Mouse (Mus musculus) liver, embryonic 14.5 days (tissue): ENCODE measurements at regions not wholly inside any gene's neighbourhood (a gene's known extent, or its start where the extent isn't known, plus 50 kb on each side); places are given as distances from the start of the nearest gene placed in this dataset.

Source experiments
- ATAC-seq: fragments of 200-750 bp; cut with Nextera tagmentation; 2 replicates; pipeline ENCODE4 v1.8.0; 2017; ENCODE audit warnings: moderate number of reproducible peaks, mild to moderate bottlenecking, moderate library complexity; ENCODE audit not compliant: insufficient read depth
- DNase-seq, 3 experiments: peaks; one replicate each; pipeline ENCODE4 v3.0.0-alpha.2; 2012 to 2013; ENCODE audit warnings: low read depth in 3 of 3, low spot score in 3 of 3
- H3K27ac ChIP-seq: fragments of 300-500 bp; sonication (generic); 2 replicates; pipeline ENCODE4 v1.5.1; 2014; ENCODE audit warnings: moderate library complexity, mild to moderate bottlenecking, control low read depth, inconsistent platforms
- H3K27me3 ChIP-seq: fragments of 300-500 bp; sonication (generic); 2 replicates; pipeline ENCODE4 v1.6.1; 2014; ENCODE audit warnings: mild to moderate bottlenecking, low read length, moderate library complexity; ENCODE audit not compliant: control insufficient read depth, insufficient read depth
- H3K36me3 ChIP-seq: fragments of 300-500 bp; sonication (generic); replicated peaks from 2 replicates; pipeline ENCODE4 v1.6.1; 2014; ENCODE audit warnings: low read depth; ENCODE audit not compliant: control insufficient read depth, insufficient read depth
- H3K4me1 ChIP-seq, 2 experiments: fragments of 200-500 bp in 1 of 2; fragments of 300-500 bp in 1 of 2; sonication (generic) in 1 of 2; replicated peaks; 2 replicates each; pipeline ENCODE4 v1.6.1; 2012 to 2014; ENCODE audit warnings: antibody characterized with exemption in 1 of 2, inconsistent platforms in 1 of 2, low read length in 1 of 2; ENCODE audit not compliant: control insufficient read depth in 2 of 2, insufficient read depth in 2 of 2
- H3K4me2 ChIP-seq: fragments of 300-500 bp; sonication (generic); 2 replicates; pipeline ENCODE4 v1.6.1; 2014; ENCODE audit warnings: low read depth, mild to moderate bottlenecking, control low read depth, moderate library complexity
- H3K4me3 ChIP-seq, 2 experiments: fragments of 200-500 bp in 1 of 2; fragments of 300-500 bp in 1 of 2; sonication (generic) in 1 of 2; 2 replicates each; pipeline ENCODE4 v1.5.1; 2012 to 2014; ENCODE audit warnings: low read depth in 2 of 2, low read length in 2 of 2, mild to moderate bottlenecking in 2 of 2, control low read depth in 1 of 2, inconsistent platforms in 1 of 2, moderate library complexity in 1 of 2; ENCODE audit not compliant: insufficient read depth in 1 of 2
- H3K9ac ChIP-seq: fragments of 300-500 bp; sonication (generic); replicated peaks from 2 replicates; pipeline ENCODE4 v1.6.1; 2014; ENCODE audit warnings: mild to moderate bottlenecking, control low read depth, moderate library complexity
- H3K9me3 ChIP-seq: fragments of 300-500 bp; sonication (generic); 2 replicates; pipeline ENCODE4 v1.6.1; 2016; ENCODE audit warnings: low read length, mixed read lengths; ENCODE audit not compliant: control insufficient read depth
- CTCF ChIP-seq: IDR thresholded peaks from 2 replicates; pipeline ENCODE4 v1.5.1; 2016; ENCODE audit warnings: antibody characterized with exemption, low read depth, control low read depth
- EP300 ChIP-seq: IDR thresholded peaks from 2 replicates; pipeline ENCODE4 v1.6.1; 2016; ENCODE audit warnings: antibody characterized with exemption, low read depth
- WGBS: fragments of 180-500 bp; shearing (Covaris S2); extraction: QIAGEN DNeasy Blood & Tissue Kit; methylation state at CpG from one replicate; pipeline ENCODE4 v1.1.7; 2014; ENCODE audit not compliant: insufficient replicate concordance; 5-methylcytosine and 5-hydroxymethylcytosine counted together

- TF ChIP-seq EP300 (no peak), CTCF (no peak)
- ATAC-seq, result no peak
Observed at GRCm38 (mm10) chr6:100088576-100088975, 198.7 kb downstream of the Rybp start.

GRCm38 (mm10) chr6:100086807-100087206 is 200.5 kb downstream of the Rybp start:
- Histone ChIP-seq H3K27me3 (no peaks in the 10 kb centered on the region; the same call in 1 of the 2 replicates), H3K4me1 (no peaks in the 10 kb centered on the region), H3K27ac (no peak overlapping the region), H3K36me3 (no peaks in the 10 kb centered on the region), H3K4me2 (no peak overlapping the region), H3K9me3 (no peaks in the 10 kb centered on the region), H3K4me3 (no peak overlapping the region), H3K9ac (no peak overlapping the region)
- no peak for DNase-seq
- WGBS, result 71% methylated on average over 7 of the region's 7 CpGs
- ATAC-seq, result no peak
- TF ChIP-seq CTCF, result no peak
- no peak for TF ChIP-seq EP300

More at GRCm38 (mm10) chr6:100088576-100088975, 198.7 kb downstream of the Rybp start:
- Histone ChIP-seq H3K27ac (no peak overlapping the region), H3K4me2 (no peak overlapping the region), H3K4me1 (no peaks in the 10 kb centered on the region), H3K4me3 (no peak overlapping the region), H3K9ac (no peak overlapping the region), H3K9me3 (no peaks in the 10 kb centered on the region), H3K36me3 (no peaks in the 10 kb centered on the region), H3K27me3 (no peaks in the 10 kb centered on the region; the same call in 1 of the 2 replicates)
- WGBS, result 58% methylated on average over 4 of the region's 4 CpGs
- no peak for DNase-seq

DNA sequence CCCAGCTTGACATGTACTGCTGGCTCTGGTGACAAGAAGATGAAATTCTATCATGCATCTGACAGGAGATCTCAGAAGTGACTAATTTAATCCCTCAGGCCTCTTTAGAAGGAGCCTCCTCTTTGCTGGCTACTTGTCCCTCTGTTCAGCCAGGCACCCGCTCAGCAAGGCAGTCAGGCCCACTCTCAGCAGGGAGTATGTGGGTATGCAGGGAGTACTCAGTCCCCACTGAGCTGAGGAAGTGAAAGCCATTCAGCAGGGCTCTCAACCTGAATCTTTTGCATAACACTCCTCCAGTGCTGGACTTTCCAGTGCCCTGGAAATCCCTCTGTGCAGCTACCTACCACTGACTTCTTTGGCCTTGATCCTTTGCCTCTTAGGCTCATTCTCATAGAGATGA is 201.3 kb downstream of the Rybp start:
- WGBS, result 52% methylated on average over 1 of the region's 1 CpGs
- no peak for ATAC-seq
- TF ChIP-seq CTCF (no peak), EP300 (no peak)

DNA sequence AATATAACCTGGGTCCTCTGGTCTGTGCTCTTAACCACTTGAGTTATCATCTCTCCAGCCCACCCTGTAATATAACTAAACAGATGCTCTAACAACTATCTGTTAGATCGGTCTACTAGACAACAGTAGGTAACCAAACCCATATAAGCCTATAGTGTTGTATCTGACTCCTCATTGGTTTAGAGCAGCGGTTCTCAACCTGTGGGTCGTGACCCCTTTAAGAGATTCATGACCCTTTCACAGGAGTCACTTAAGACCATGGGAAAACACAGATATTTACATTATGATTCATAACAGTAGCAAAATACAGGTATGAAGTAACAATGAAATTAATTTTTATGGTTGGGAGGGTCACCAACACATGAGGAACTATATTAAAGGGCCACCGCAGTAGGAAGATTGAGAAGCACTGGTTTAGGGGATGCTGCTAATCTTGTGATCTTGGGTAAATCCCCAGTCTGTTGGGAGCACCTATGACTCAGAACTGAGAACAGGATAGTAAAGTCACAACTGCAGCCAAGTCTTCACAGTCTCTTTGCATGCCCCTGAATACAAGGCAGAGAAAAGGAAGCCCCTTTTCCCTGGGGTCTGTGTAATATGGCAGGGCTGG is 203.3 kb downstream of the Rybp start:
- Histone ChIP-seq H3K9ac (no peak overlapping the region), H3K4me3 (no peak overlapping the region), H3K27ac (no peak overlapping the region), H3K9me3 (no peaks in the 10 kb centered on the region), H3K4me2 (no peak overlapping the region), H3K36me3 (no peaks in the 10 kb centered on the region), H3K4me1 (no peaks in the 10 kb centered on the region), H3K27me3 (no peaks in the 10 kb centered on the region)
- TF ChIP-seq CTCF (no peak), EP300 (no peak)
- no peak for ATAC-seq
- 70% methylated on average over 4 of the region's 4 CpGs for WGBS
- no peak for DNase-seq

More for the DNA sequence above, 201.3 kb downstream of the Rybp start:
- H3K9me3 ChIP-seq, result no peaks in the 10 kb centered on the region
- DNase-seq, result no peak
- H3K4me2 ChIP-seq, result no peak overlapping the region
- H3K4me3 ChIP-seq, result no peak overlapping the region
- H3K27ac ChIP-seq, result no peak overlapping the region
- no peaks in the 10 kb centered on the region for H3K36me3 ChIP-seq
- no peaks in the 10 kb centered on the region; the same call in 1 of the 2 replicates for H3K27me3 ChIP-seq
- no peaks in the 10 kb centered on the region for H3K4me1 ChIP-seq
- no peak overlapping the region for H3K9ac ChIP-seq

DNA sequence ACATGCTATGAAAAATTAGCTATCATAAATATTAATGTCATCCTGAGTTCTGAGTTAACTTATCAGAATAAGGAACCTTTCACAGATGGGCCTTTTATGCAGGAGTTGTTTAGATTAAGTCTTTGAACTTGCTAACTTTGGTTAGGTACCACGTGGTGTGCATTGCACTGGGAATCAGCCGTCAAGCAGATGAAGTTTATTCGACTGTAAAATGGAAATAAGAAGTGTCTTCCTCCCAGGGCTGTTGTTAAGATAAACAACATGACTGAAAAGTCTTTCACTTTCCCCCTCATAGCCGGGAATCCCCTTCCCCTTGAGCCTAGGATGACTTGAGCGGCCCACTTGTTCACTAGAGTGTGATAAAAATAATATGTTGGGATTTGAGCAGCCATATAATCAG is 204.2 kb downstream of the Rybp start:
- no peaks in the 10 kb centered on the region for H3K27me3 ChIP-seq
- TF ChIP-seq EP300 (no peak), CTCF (no peak)
- H3K36me3 ChIP-seq, result no peaks in the 10 kb centered on the region
- H3K4me1 ChIP-seq, result no peaks in the 10 kb centered on the region
- whole genome bisulfite sequencing, result 52% methylated on average over 5 of the region's 5 CpGs
- H3K27ac ChIP-seq, result no peak overlapping the region
- ATAC-seq (no peak), DNase-seq (no peak)
- no peak overlapping the region for H3K4me3 ChIP-seq
- no peaks in the 10 kb centered on the region for H3K9me3 ChIP-seq
- H3K4me2 ChIP-seq, result no peak overlapping the region
- H3K9ac ChIP-seq, result no peak overlapping the region
